Mouse (Mus musculus) kidney, adult 8-10 months (tissue): ENCODE measurements at regions not wholly inside any gene's neighbourhood (a gene's known extent, or its start where the extent isn't known, plus 50 kb on each side); places are given as distances from the start of the nearest gene placed in this dataset.
A peak's percentile ranks its signal among the peaks of the same experiment; 100 is the strongest.

Experiments
- DNase-seq, 2 experiments: peaks; one replicate each; pipeline ENCODE4 v3.0.0; 2022

- DNase-seq = no peak
Measured at GRCm38 (mm10) chr8:26816977-26817376, 160.1 kb upstream of the Zfp703 start.

- DNase-seq = no peak
Measured at GRCm38 (mm10) chr8:26824189-26824941, 152.8 kb upstream of the Zfp703 start.

GRCm38 (mm10) chr8:26828311-26828909 is 148.7 kb upstream of the Zfp703 start:
- no peak for DNase-seq

GRCm38 (mm10) chr8:26829313-26829712 is 147.8 kb upstream of the Zfp703 start:
- no peak for DNase-seq

GRCm38 (mm10) chr8:26831148-26831547 is 146.0 kb upstream of the Zfp703 start:
- no peak for DNase-seq

- DNase-seq = no peak
Measured at GRCm38 (mm10) chr8:26831790-26832189, 145.3 kb upstream of the Zfp703 start.

DNA sequence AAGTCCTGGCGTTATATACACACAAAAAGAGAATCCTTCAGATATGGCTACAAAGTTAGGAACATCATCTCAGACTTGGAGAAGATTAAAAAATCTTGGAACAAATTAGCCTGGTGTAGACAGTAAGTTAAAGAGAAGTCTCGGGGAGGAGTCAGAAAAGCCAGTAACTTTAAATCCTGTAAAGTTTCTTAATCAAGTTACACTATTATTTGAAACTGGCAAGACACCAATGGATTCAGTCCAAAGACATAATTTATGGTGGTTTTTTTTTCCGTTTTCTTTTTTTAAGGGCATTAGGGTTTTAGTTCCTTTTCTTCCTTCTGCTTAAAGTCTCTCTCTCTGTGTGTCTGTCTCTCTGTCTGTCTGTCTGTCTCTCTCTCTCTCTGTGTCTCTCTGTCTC is 144.6 kb upstream of the Zfp703 start:
- DNase-seq = no peak

GRCm38 (mm10) chr8:26833297-26833696 is 143.8 kb upstream of the Zfp703 start:
- peak; percentile 57 to 58 for DNase-seq

DNA sequence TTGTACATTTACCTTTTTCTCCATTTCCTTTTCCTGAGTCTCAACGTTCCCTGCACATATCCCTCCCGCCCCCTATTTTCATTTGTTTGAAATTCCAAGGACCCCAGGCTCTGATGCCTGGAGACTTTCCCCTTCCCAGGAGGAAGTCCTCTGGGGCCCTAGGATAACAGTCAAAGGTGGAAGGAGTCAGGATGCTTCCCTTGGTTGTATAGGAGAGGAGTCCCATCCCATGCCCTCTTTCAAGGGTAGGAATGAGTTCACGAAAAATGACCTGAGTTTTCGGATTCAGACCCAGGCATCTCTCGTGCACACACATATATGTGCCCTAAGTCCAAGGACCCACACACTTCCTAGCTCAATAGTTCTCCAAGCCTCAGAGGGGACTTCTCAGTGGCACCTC is 143.3 kb upstream of the Zfp703 start:
- DNase-seq = no peak

GRCm38 (mm10) chr8:26834604-26835003 is 142.5 kb upstream of the Zfp703 start:
- no peak for DNase-seq

DNA sequence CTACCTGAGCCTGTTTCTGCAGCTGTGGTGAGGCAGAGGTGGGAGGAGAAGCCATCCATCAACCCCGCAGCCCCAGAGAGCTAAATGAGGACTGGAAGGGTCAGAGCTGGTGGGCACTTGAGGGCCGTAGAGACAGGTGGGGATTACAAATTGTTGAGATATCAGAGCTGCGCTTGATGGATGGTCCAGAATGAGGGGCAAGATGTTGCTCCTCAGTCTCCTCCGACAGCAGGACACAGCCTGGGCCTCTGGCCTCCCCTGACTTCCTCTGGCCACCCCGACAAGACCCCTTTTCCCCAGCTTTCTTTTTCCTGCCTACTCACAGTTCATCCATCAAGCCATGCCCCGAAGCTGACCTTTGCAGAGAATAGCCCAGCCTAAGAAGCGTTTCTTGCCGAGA is 142.0 kb upstream of the Zfp703 start:
- no peak for DNase-seq

DNA sequence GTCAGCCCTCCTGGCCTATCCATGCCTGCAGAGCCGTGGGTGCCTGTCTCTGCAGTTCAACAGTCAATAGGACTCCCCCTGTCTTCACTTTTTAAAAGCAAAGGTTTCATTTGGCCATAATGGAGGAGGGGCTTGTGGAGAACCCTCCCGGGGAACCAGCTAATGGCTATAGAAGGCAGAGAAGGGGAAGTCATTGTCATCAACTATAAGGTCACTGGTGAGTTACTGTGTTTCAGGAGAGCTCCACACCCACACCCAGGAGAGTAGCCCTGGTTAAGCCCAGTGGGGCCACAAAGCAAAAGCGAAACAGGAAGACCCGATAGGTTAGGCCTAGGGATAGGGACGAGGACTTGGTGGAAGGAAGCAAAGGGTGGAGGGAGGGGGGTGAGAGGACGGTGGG is 141.5 kb upstream of the Zfp703 start:
- DNase-seq = no peak

DNA sequence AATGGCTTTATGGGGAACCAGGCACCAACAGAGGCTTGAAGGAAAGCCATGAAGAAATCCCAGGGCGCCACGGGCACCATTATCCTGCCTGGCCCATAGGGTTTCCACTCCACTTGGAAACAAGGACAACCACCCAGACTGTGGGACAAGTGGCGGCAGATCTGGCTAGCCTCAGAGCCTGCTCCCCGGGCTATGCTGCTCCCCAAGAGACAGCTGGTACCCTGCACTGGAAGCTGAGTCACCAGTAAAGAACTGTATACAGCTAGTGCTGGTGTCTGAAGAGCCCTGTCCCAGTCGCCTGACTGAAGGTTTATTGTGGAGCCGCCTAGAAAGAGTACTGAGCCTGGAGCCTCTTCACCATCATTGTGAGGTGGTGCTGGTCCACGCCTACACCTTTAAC is 140.6 kb upstream of the Zfp703 start:
- DNase-seq = no peak

GRCm38 (mm10) chr8:26840286-26840685 is 136.8 kb upstream of the Zfp703 start:
- no peak for DNase-seq

DNA sequence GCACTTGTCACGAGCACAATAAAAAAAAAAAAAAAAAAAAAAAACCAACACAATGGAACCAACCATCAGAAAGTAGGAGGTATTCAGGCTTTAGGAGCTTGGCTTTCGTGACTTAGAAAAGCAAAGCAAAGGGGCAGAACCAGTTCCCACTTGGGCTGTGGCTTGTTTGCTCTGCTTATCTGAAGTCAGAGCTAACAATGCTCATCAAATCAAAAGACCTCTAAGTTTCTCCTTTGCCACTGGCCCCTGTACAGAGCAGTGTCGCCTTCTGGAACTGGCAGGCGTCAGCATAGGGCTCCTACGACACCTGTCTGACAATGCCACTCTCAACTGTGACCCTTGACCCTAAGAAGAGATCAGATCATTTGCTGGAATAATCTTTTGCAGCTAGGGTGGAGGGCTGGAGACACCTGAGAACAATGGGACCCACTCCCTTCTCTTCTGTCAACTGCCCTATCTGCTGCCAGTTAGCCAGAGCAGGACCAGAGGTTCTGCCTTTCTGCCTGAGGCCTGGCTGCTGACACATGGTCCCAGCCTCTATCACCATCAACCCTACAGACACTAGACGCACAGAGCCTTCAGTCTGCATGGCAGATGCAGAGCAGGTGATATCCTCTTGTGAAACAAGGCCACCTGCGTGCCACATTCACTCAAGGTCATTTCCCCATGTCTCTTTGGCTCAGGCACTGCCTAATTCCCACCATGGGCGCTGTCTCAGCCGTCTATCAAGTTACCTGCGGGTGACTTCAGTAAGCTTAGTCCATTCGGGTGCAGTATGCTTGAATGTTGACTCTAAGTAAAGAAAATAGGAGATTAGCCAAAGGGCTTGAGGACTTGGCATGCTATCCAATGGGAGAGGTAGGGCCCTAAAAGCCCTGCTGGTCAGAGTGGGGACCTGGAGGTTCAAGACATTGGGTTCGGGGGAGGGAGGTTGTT is 136.1 kb upstream of the Zfp703 start:
- DNase-seq = no peak

GRCm38 (mm10) chr8:26843714-26844113 is 133.4 kb upstream of the Zfp703 start:
- no peak for DNase-seq

DNA sequence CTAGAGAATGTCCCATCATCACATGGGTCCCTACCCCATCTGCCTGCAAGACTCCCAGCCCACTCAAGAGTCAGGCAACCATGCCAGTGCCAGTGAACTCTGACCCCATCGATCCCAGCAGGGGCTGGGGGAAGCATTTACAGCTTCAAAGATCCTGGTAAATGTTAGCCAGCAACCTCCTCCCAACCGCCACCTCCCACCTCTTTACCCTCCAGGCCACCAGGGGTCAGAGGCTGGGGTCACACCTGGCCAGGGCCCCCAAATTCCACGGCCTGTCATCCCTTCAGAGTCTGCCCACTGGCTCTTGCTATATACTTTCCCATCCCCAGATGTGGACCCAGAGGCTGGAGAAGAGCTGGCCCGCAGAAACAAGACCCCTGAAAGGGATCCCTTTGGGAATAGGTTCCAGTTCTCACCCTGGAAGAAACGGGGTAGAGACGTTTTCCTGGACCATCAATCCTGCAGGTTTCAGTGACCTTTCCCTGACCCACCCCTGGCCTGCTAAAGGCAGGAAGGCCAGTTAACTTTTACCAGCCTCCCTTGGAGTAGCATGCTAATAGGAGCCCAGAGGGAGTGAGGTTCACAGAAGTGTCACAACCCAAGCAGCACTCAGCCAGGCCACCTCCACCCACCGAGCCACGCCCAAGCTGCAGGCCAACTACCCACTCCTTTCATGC is 132.9 kb upstream of the Zfp703 start:
- DNase-seq = peak; percentile 15 to 51

- no peak for DNase-seq
Measured at GRCm38 (mm10) chr8:26844809-26845143, 132.3 kb upstream of the Zfp703 start.

DNA sequence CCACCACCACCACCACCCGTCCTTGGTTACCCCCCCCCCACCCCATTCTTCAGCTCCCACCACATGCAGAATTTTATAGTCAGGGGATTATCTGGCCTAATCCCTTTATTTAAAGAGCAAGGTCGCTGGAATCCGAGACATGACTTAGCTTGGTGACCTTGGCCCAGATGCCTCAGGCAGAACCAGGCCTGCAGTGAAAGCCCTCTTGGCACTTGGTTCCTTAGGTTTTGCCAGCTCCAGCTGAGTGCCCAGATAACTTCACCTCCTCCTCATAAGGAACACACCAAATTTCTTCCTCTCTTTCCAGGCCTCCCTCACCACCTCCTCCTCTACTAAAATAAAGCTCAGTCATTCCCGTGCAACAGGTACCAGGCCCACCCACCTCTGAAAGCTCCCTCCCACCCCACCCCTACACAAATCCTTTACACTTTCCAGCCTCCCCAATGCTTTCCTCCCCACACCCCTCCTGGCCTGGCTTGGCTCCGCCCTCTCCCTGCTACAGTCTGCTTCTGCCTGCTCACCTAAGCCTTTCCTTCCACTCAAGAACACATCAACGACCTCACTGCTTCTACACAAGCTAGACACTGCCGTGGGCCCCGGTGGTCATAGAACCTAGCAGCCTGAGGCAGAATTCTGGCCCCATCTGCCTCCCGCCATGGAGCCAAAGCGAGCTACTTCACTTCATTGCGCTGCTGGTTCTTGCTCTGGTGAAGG is 131.5 kb upstream of the Zfp703 start:
- peak; percentile 16 to 29 for DNase-seq

- DNase-seq = no peak
Measured at GRCm38 (mm10) chr8:26847009-26847408, 130.1 kb upstream of the Zfp703 start.

- peak; percentile 4 to 64 for DNase-seq
Measured at GRCm38 (mm10) chr8:26848098-26848772, 128.9 kb upstream of the Zfp703 start.
